Mouse (Mus musculus) stomach, embryonic 16.5 days (tissue): Measurements from ENCODE around the gene Wfdc10. TPM values are rescaled to one million over a fixed set of nuclear protein-coding genes. Genes with fewer than 3 reads are reported as not detected.
"Not testable (repeated sequence)": the region's sequence is repeated elsewhere in the genome, so short reads cannot be mapped to it uniquely, and the experiment has no call there.

Experiments used
- ATAC-seq: fragments of 200-750 bp; cut with Nextera tagmentation; 2 replicates; pipeline ENCODE4 v1.8.0; 2017; ENCODE audit warnings: moderate number of reproducible peaks, moderate TSS enrichment; ENCODE audit not compliant: insufficient read depth, low FRiP score
- H3K27ac ChIP-seq: fragments of 300-500 bp; sonication (generic); 2 replicates; pipeline ENCODE4 v1.5.1; 2014; ENCODE audit warnings: low read length
- H3K27me3 ChIP-seq: fragments of 300-500 bp; sonication (generic); 2 replicates; pipeline ENCODE4 v1.6.1; 2014; ENCODE audit warnings: low read length, control low read depth, mixed read lengths; ENCODE audit not compliant: control insufficient read depth, insufficient read depth
- H3K36me3 ChIP-seq: fragments of 300-500 bp; sonication (generic); 2 replicates; pipeline ENCODE4 v1.6.1; 2014; ENCODE audit warnings: low read length; ENCODE audit not compliant: control insufficient read depth, insufficient read depth
- H3K4me1 ChIP-seq: fragments of 300-500 bp; sonication (generic); 2 replicates; pipeline ENCODE4 v1.6.1; 2014; ENCODE audit warnings: low read length, control low read depth, mixed read lengths; ENCODE audit not compliant: control insufficient read depth, insufficient read depth
- H3K4me2 ChIP-seq: fragments of 300-500 bp; sonication (generic); 2 replicates; pipeline ENCODE4 v1.6.1; 2014; ENCODE audit warnings: low read depth, low read length, mixed read lengths
- H3K4me3 ChIP-seq: fragments of 300-500 bp; sonication (generic); replicated peaks from 2 replicates; pipeline ENCODE4 v1.5.1; 2014; ENCODE audit warnings: mild to moderate bottlenecking, low read length
- H3K9ac ChIP-seq: fragments of 300-500 bp; sonication (generic); 2 replicates; pipeline ENCODE4 v1.6.1; 2014; ENCODE audit warnings: low read length
- H3K9me3 ChIP-seq: fragments of 300-500 bp; sonication (generic); replicated peaks from 2 replicates; pipeline ENCODE4 v1.6.1; 2016; ENCODE audit warnings: low read length, control low read depth; ENCODE audit not compliant: control insufficient read depth
- WGBS: fragments of 180-500 bp; shearing (Covaris S2); extraction: QIAGEN DNeasy Blood & Tissue Kit; methylation state at CpG from one replicate; pipeline ENCODE4 v1.1.7; 2014; 5-methylcytosine and 5-hydroxymethylcytosine counted together
- polyA plus RNA-seq: library from polyadenylated mRNA; unstranded; fragments of >200 nt; fragmentation: Nextera tagmentation; extraction: Ambion mirVana; gene quantifications from 2 replicates; pipeline ENCODE4 v1.2.1, GENCODE M21; 2015

Wfdc10 gene
- 0.79 TPM in 1 of 2 replicates, not detected in the other for polyA plus RNA-seq

- ATAC-seq = no peak
- WGBS = 11% methylated on average over 11 of the region's 11 CpGs
- H3K27ac ChIP-seq = no peak within 1 kb of the TSS
These were observed at the start of gene Wfdc10 for GRCm38 (mm10) chr2:164655858-164656257. TSS of gene Wfdc10 (plus strand) at chr2:164656046.

GRCm38 (mm10) chr2:164608781-164609180 lies 47.1 kb upstream of the Wfdc10 start:
- WGBS = 61% methylated on average over 6 of the region's 6 CpGs
- H3K9me3 ChIP-seq = no peaks in the 10 kb centered on the region; the same call in 1 of the 2 replicates
- H3K36me3 ChIP-seq = no peaks in the 10 kb centered on the region
- H3K9ac ChIP-seq = no peak overlapping the region
- H3K4me1 ChIP-seq = no peaks in the 10 kb centered on the region
- H3K4me2 ChIP-seq = no peak overlapping the region
- no peak overlapping the region for H3K4me3 ChIP-seq
- H3K27ac ChIP-seq = no peak overlapping the region
- H3K27me3 ChIP-seq = no peaks in the 10 kb centered on the region
- no peak for ATAC-seq

More at GRCm38 (mm10) chr2:164655858-164656257, at the start of gene Wfdc10:
- Histone ChIP-seq H3K9ac (no peak within 1 kb of the TSS), H3K4me2 (no peak within 1 kb of the TSS), H3K4me3 (no peak within 1 kb of the TSS), H3K9me3 (no peaks in the 10 kb centered on the region), H3K36me3 (no peaks in the 10 kb centered on the region), H3K27me3 (0 out of 2 replicates have a peak, but pooled peaks cover 2% of the 10 kb centered on the region), H3K4me1 (no peaks in the 10 kb centered on the region)

- H3K36me3 ChIP-seq, H3K27ac ChIP-seq, ATAC-seq, H3K27me3 ChIP-seq, H3K4me3 ChIP-seq, H3K4me2 ChIP-seq, H3K9me3 ChIP-seq, H3K9ac ChIP-seq, H3K4me1 ChIP-seq: not testable (repeated sequence)
- WGBS = 48% methylated on average over 8 of the region's 8 CpGs
These were observed 42.4 kb upstream of the Wfdc10 start, which contains the start of the genes Wfdc6b and Wfdc8 for GRCm38 (mm10) chr2:164613471-164613870. TSS of gene Wfdc6b (plus strand) at chr2:164613522. TSS of gene Wfdc8 (minus strand) at chr2:164613626.

GRCm38 (mm10) chr2:164615386-164615785 lies 40.5 kb upstream of the Wfdc10 start:
- no peak overlapping the region for H3K4me3 ChIP-seq
- H3K36me3 ChIP-seq = no peaks in the 10 kb centered on the region
- H3K9ac ChIP-seq = no peak overlapping the region
- H3K27me3 ChIP-seq = no peaks in the 10 kb centered on the region
- 91% methylated on average over 3 of the region's 3 CpGs for WGBS
- H3K4me2 ChIP-seq = no peak overlapping the region
- H3K27ac ChIP-seq = no peak overlapping the region
- no peak for ATAC-seq
- H3K9me3 ChIP-seq = no peaks in the 10 kb centered on the region
- no peaks in the 10 kb centered on the region for H3K4me1 ChIP-seq

- Histone ChIP-seq H3K27ac (no peak overlapping the region), H3K4me3 (no peak overlapping the region), H3K27me3 (no peaks in the 10 kb centered on the region), H3K36me3 (no peaks in the 10 kb centered on the region), H3K9me3 (no peaks in the 10 kb centered on the region), H3K4me2 (no peak overlapping the region), H3K9ac (no peak overlapping the region), H3K4me1 (no peaks in the 10 kb centered on the region)
- WGBS = 59% methylated on average over 5 of the region's 5 CpGs
- no peak for ATAC-seq
These were observed 36.8 kb upstream of the Wfdc10 start for GRCm38 (mm10) chr2:164619050-164619449.

- H3K4me2 ChIP-seq = no peak overlapping the region
- H3K9me3 ChIP-seq = no peaks in the 10 kb centered on the region
- H3K9ac ChIP-seq = no peak overlapping the region
- H3K36me3 ChIP-seq = no peaks in the 10 kb centered on the region
- H3K4me3 ChIP-seq = no peak overlapping the region
- H3K27ac ChIP-seq = no peak overlapping the region
- 77% methylated on average over 4 of the region's 4 CpGs for WGBS
- ATAC-seq = no peak
- H3K27me3 ChIP-seq = no peaks in the 10 kb centered on the region
- no peaks in the 10 kb centered on the region for H3K4me1 ChIP-seq
These were observed 34.1 kb upstream of the Wfdc10 start for GRCm38 (mm10) chr2:164621775-164622174.

- H3K4me1 ChIP-seq = no peaks in the 10 kb centered on the region
- no peak overlapping the region for H3K27ac ChIP-seq
- 76% methylated on average over 9 of the region's 9 CpGs for WGBS
- no peak for ATAC-seq
- no peak overlapping the region for H3K9ac ChIP-seq
- no peaks in the 10 kb centered on the region for H3K27me3 ChIP-seq
- H3K36me3 ChIP-seq = no peaks in the 10 kb centered on the region
- H3K4me3 ChIP-seq = no peak overlapping the region
- no peaks in the 10 kb centered on the region for H3K9me3 ChIP-seq
- H3K4me2 ChIP-seq = no peak overlapping the region
These were observed 20.6 kb upstream of the Wfdc10 start for GRCm38 (mm10) chr2:164635266-164635665.

GRCm38 (mm10) chr2:164638696-164639095 lies 17.1 kb upstream of the Wfdc10 start, which contains the start of gene Wfdc16:
TSS of gene Wfdc16 (minus strand) at chr2:164638796.
- Histone ChIP-seq H3K27ac (no peak within 1 kb of the TSS), H3K4me1 (no peaks in the 10 kb centered on the region), H3K9me3 (no peaks in the 10 kb centered on the region), H3K9ac (no peak within 1 kb of the TSS), H3K27me3 (no peaks in the 10 kb centered on the region), H3K4me2 (no peak within 1 kb of the TSS), H3K36me3 (no peaks in the 10 kb centered on the region), H3K4me3 (no peak within 1 kb of the TSS)
- WGBS = 81% methylated on average over 3 of the region's 3 CpGs
- no peak for ATAC-seq

- H3K27ac ChIP-seq = no peak overlapping the region
- H3K9ac ChIP-seq = no peak overlapping the region
- no peaks in the 10 kb centered on the region for H3K27me3 ChIP-seq
- H3K36me3 ChIP-seq = no peaks in the 10 kb centered on the region
- no peaks in the 10 kb centered on the region for H3K4me1 ChIP-seq
- H3K4me3 ChIP-seq = no peak overlapping the region
- 69% methylated on average over 7 of the region's 7 CpGs for WGBS
- no peaks in the 10 kb centered on the region for H3K9me3 ChIP-seq
- no peak overlapping the region for H3K4me2 ChIP-seq
- ATAC-seq = no peak
These were observed 14.7 kb upstream of the Wfdc10 start for GRCm38 (mm10) chr2:164641129-164641528.
